Mouse (Mus musculus): Measurements from ENCODE around the gene Zfp523.
"Not testable (repeated sequence)": the region's sequence is repeated elsewhere in the genome, so short reads cannot be mapped to it uniquely, and the experiment has no call there.

Gene Zfp523

GRCm38 (mm10) chr17:28209457-28210110 lies 32.7 kb downstream of the Zfp523 start:
- DNase-seq (ENCODE audit: low read depth, low spot score): no peak

- DNase-seq (ENCODE audit: low read depth, low spot score): no peak
Observed at GRCm38 (mm10) chr17:28211921-28212341, 35.0 kb downstream of the Zfp523 start.

- DNase-seq (ENCODE audit: low read depth, low spot score): no peak
Observed at GRCm38 (mm10) chr17:28212391-28212790, 35.5 kb downstream of the Zfp523 start.

- no peak for DNase-seq (ENCODE audit: low read depth, low spot score)
Observed at GRCm38 (mm10) chr17:28213236-28213635, 36.3 kb downstream of the Zfp523 start.

- no peak for DNase-seq (ENCODE audit: low read depth, low spot score)
Observed at GRCm38 (mm10) chr17:28216791-28217190, 39.9 kb downstream of the Zfp523 start.

- no peak for DNase-seq (ENCODE audit: low read depth, low spot score)
Observed at GRCm38 (mm10) chr17:28217721-28218649, 41.1 kb downstream of the Zfp523 start.

GRCm38 (mm10) chr17:28222463-28222862 lies 45.5 kb downstream of the Zfp523 start:
- not testable (repeated sequence) for DNase-seq (ENCODE audit: low read depth, low spot score)

- DNase-seq (ENCODE audit: low read depth, low spot score): peak; percentile 58
Observed at GRCm38 (mm10) chr17:28223561-28224391, 46.8 kb downstream of the Zfp523 start.

- DNase-seq (ENCODE audit: low read depth, low spot score): no peak
Observed at GRCm38 (mm10) chr17:28224615-28225014, 47.7 kb downstream of the Zfp523 start.

GRCm38 (mm10) chr17:28226014-28226413 lies 49.1 kb downstream of the Zfp523 start:
- peak; percentile 79 for DNase-seq (ENCODE audit: low read depth, low spot score)

GRCm38 (mm10) chr17:28230486-28230885 lies 53.6 kb downstream of the Zfp523 start:
- DNase-seq (ENCODE audit: low read depth, low spot score): no peak

- peak; percentile 21 for DNase-seq (ENCODE audit: low read depth, low spot score)
Observed at GRCm38 (mm10) chr17:28231026-28231736, 54.3 kb downstream of the Zfp523 start.

GRCm38 (mm10) chr17:28232475-28233060 lies 55.6 kb downstream of the Zfp523 start, which contains the start of gene Ppard:
Ppard (plus strand) TSS chr17:28232700.
- peak; percentile 97 for DNase-seq (ENCODE audit: low read depth, low spot score)

- peak; percentile 48 for DNase-seq (ENCODE audit: low read depth, low spot score)
Observed at GRCm38 (mm10) chr17:28233091-28233731, 56.3 kb downstream of the Zfp523 start.

GRCm38 (mm10) chr17:28234641-28235040 lies 57.7 kb downstream of the Zfp523 start:
- DNase-seq (ENCODE audit: low read depth, low spot score): no peak

- DNase-seq (ENCODE audit: low read depth, low spot score): peak; percentile 58
Observed at GRCm38 (mm10) chr17:28235982-28236635, 59.2 kb downstream of the Zfp523 start.

- peak; percentile 79 for DNase-seq (ENCODE audit: low read depth, low spot score)
Observed at GRCm38 (mm10) chr17:28236636-28237015, 59.7 kb downstream of the Zfp523 start.

- DNase-seq (ENCODE audit: low read depth, low spot score): no peak
Observed at GRCm38 (mm10) chr17:28237362-28237761, 60.4 kb downstream of the Zfp523 start.

GRCm38 (mm10) chr17:28237874-28238273 lies 60.9 kb downstream of the Zfp523 start:
- DNase-seq (ENCODE audit: low read depth, low spot score): no peak

GRCm38 (mm10) chr17:28240846-28241245 lies 63.9 kb downstream of the Zfp523 start:
- DNase-seq (ENCODE audit: low read depth, low spot score): no peak
